Mouse (Mus musculus): ENCODE data around the gene Tra2a. TPM values are rescaled to one million over a fixed set of nuclear protein-coding genes. Genes with fewer than 3 reads are reported as not detected.

The Tra2a gene
- polyA plus RNA-seq, 1 experiment from 2014 or later, result 54.9 TPM

- H3K79me2 ChIP-seq (ENCODE audit: inconsistent target), result peaks cover 60% of the 10 kb centered on the region
- H3K4me3 ChIP-seq (ENCODE audit: inconsistent target), result peak overlapping the region; percentile 77
- H3K27ac ChIP-seq, result 0 out of 2 replicates have a peak overlapping the region, but pooled peaks have one; percentile 48
Observed at GRCm38 (mm10) chr6:49262421-49262820, 1.4 kb downstream of the Tra2a start.

GRCm38 (mm10) chr6:49259711-49260110, 4.1 kb downstream of the Tra2a start:
- Histone ChIP-seq H3K27ac (no peak overlapping the region), H3K79me2 (ENCODE audit: inconsistent target) (peaks cover 87% of the 10 kb centered on the region), H3K36me3 (ENCODE audit: inconsistent target) (no peaks in the 10 kb centered on the region), H3K4me3 (ENCODE audit: inconsistent target) (no peak overlapping the region)
- 76% methylated on average over 5 of the region's 5 CpGs for WGBS (ENCODE audit: missing documents)

More at GRCm38 (mm10) chr6:49262421-49262820, 1.4 kb downstream of the Tra2a start:
- WGBS (ENCODE audit: missing documents), result 5% methylated on average over 9 of the region's 9 CpGs
- H3K36me3 ChIP-seq (ENCODE audit: inconsistent target), result no peaks in the 10 kb centered on the region

GRCm38 (mm10) chr6:49257880-49258279, 6.0 kb downstream of the Tra2a start:
- no peak overlapping the region for H3K4me3 ChIP-seq (ENCODE audit: inconsistent target)
- H3K79me2 ChIP-seq (ENCODE audit: inconsistent target), result peaks cover 100% of the 10 kb centered on the region
- H3K27ac ChIP-seq, result no peak overlapping the region
- 100% methylated on average over 2 of the region's 2 CpGs for WGBS (ENCODE audit: missing documents)
- no peaks in the 10 kb centered on the region for H3K36me3 ChIP-seq (ENCODE audit: inconsistent target)

GRCm38 (mm10) chr6:49252207-49252606, 11.6 kb downstream of the Tra2a start:
- Histone ChIP-seq H3K36me3 (ENCODE audit: inconsistent target) (peaks cover 33% of the 10 kb centered on the region), H3K27ac (no peak overlapping the region), H3K79me2 (ENCODE audit: inconsistent target) (peaks cover 66% of the 10 kb centered on the region), H3K4me3 (ENCODE audit: inconsistent target) (no peak overlapping the region)
- 96% methylated on average over 8 of the region's 8 CpGs for WGBS (ENCODE audit: missing documents)

- Histone ChIP-seq H3K36me3 (ENCODE audit: inconsistent target) (peaks cover 43% of the 10 kb centered on the region), H3K27ac (no peak overlapping the region), H3K4me3 (ENCODE audit: inconsistent target) (no peak overlapping the region), H3K79me2 (ENCODE audit: inconsistent target) (peaks cover 56% of the 10 kb centered on the region)
- WGBS (ENCODE audit: missing documents), result 95% methylated on average over 2 of the region's 2 CpGs
Observed at GRCm38 (mm10) chr6:49251199-49251598, 12.6 kb downstream of the Tra2a start.

- H3K4me3 ChIP-seq (ENCODE audit: inconsistent target), result no peak overlapping the region
- H3K36me3 ChIP-seq (ENCODE audit: inconsistent target), result peaks cover 62% of the 10 kb centered on the region
Observed at GRCm38 (mm10) chr6:49247246-49247645, 16.6 kb downstream of the Tra2a start.

GRCm38 (mm10) chr6:49242331-49242730, 21.5 kb downstream of the Tra2a start:
- peaks cover 36% of the 10 kb centered on the region for H3K36me3 ChIP-seq (ENCODE audit: inconsistent target)
- H3K27ac ChIP-seq, result no peak overlapping the region
- no peak overlapping the region for H3K4me3 ChIP-seq (ENCODE audit: inconsistent target)
- WGBS (ENCODE audit: missing documents), result no CpG with 5 or more reads among the region's 1 CpGs
- no peaks in the 10 kb centered on the region for H3K79me2 ChIP-seq (ENCODE audit: inconsistent target)

More at GRCm38 (mm10) chr6:49247246-49247645, 16.6 kb downstream of the Tra2a start:
- Histone ChIP-seq H3K79me2 (ENCODE audit: inconsistent target) (peaks cover 16% of the 10 kb centered on the region), H3K27ac (no peak overlapping the region)
- 54% methylated on average over 2 of the region's 2 CpGs for WGBS (ENCODE audit: missing documents)

- WGBS (ENCODE audit: missing documents), result 100% methylated on average over 1 of the region's 1 CpGs
- Histone ChIP-seq H3K27ac (no peak overlapping the region), H3K4me3 (ENCODE audit: inconsistent target) (no peak overlapping the region), H3K36me3 (ENCODE audit: inconsistent target) (peaks cover 29% of the 10 kb centered on the region), H3K79me2 (ENCODE audit: inconsistent target) (no peaks in the 10 kb centered on the region)
Observed at GRCm38 (mm10) chr6:49241562-49241961, 22.3 kb downstream of the Tra2a start.

GRCm38 (mm10) chr6:49236331-49236730, 27.5 kb downstream of the Tra2a start:
- Histone ChIP-seq H3K79me2 (ENCODE audit: inconsistent target) (no peaks in the 10 kb centered on the region), H3K27ac (no peak overlapping the region), H3K4me3 (ENCODE audit: inconsistent target) (no peak overlapping the region), H3K36me3 (ENCODE audit: inconsistent target) (no peaks in the 10 kb centered on the region)
- 57% methylated on average over 9 of the region's 9 CpGs for WGBS (ENCODE audit: missing documents)

GRCm38 (mm10) chr6:49233356-49233755, 30.5 kb downstream of the Tra2a start:
- Histone ChIP-seq H3K79me2 (ENCODE audit: inconsistent target) (no peaks in the 10 kb centered on the region), H3K36me3 (ENCODE audit: inconsistent target) (no peaks in the 10 kb centered on the region), H3K27ac (no peak overlapping the region), H3K4me3 (ENCODE audit: inconsistent target) (no peak overlapping the region)
- 56% methylated on average over 4 of the region's 4 CpGs for whole genome bisulfite sequencing (ENCODE audit: missing documents)

- Histone ChIP-seq H3K27ac (no peak overlapping the region), H3K36me3 (ENCODE audit: inconsistent target) (no peaks in the 10 kb centered on the region), H3K4me3 (ENCODE audit: inconsistent target) (no peak overlapping the region), H3K79me2 (ENCODE audit: inconsistent target) (no peaks in the 10 kb centered on the region)
- 15% methylated on average over 7 of the region's 7 CpGs for whole genome bisulfite sequencing (ENCODE audit: missing documents)
Observed at GRCm38 (mm10) chr6:49228126-49228679, 35.6 kb downstream of the Tra2a start.

- Histone ChIP-seq H3K79me2 (ENCODE audit: inconsistent target) (no peaks in the 10 kb centered on the region), H3K4me3 (ENCODE audit: inconsistent target) (no peak overlapping the region), H3K36me3 (ENCODE audit: inconsistent target) (no peaks in the 10 kb centered on the region), H3K27ac (no peak overlapping the region)
- WGBS (ENCODE audit: missing documents), result 15% methylated on average over 15 of the region's 15 CpGs
Observed at GRCm38 (mm10) chr6:49227184-49227735, 36.6 kb downstream of the Tra2a start.

- Histone ChIP-seq H3K79me2 (ENCODE audit: inconsistent target) (no peaks in the 10 kb centered on the region), H3K27ac (no peak overlapping the region), H3K4me3 (ENCODE audit: inconsistent target) (no peak overlapping the region), H3K36me3 (ENCODE audit: inconsistent target) (no peaks in the 10 kb centered on the region)
- WGBS (ENCODE audit: missing documents), result 95% methylated on average over 3 of the region's 3 CpGs
Observed at GRCm38 (mm10) chr6:49225728-49226123, 38.1 kb downstream of the Tra2a start.

- WGBS (ENCODE audit: missing documents), result 74% methylated on average over 10 of the region's 11 CpGs
- H3K79me2 ChIP-seq (ENCODE audit: inconsistent target), result no peaks in the 10 kb centered on the region
- no peak overlapping the region for H3K27ac ChIP-seq
- no peak overlapping the region for H3K4me3 ChIP-seq (ENCODE audit: inconsistent target)
- H3K36me3 ChIP-seq (ENCODE audit: inconsistent target), result no peaks in the 10 kb centered on the region
Observed at GRCm38 (mm10) chr6:49224923-49225727, 38.7 kb downstream of the Tra2a start.

GRCm38 (mm10) chr6:49221906-49222305, 41.9 kb downstream of the Tra2a start:
- WGBS (ENCODE audit: missing documents), result 38% methylated on average over 7 of the region's 7 CpGs
- Histone ChIP-seq H3K36me3 (ENCODE audit: inconsistent target) (no peaks in the 10 kb centered on the region), H3K4me3 (ENCODE audit: inconsistent target) (no peak overlapping the region), H3K79me2 (ENCODE audit: inconsistent target) (no peaks in the 10 kb centered on the region), H3K27ac (no peak overlapping the region)
